Mouse (Mus musculus) heart, embryonic 14.5 days (tissue): Measurements from ENCODE around the gene Cfap97. TPM values are rescaled to one million over a fixed set of nuclear protein-coding genes. Genes with fewer than 3 reads are reported as not detected.
"Not testable (repeated sequence)": the region's sequence is repeated elsewhere in the genome, so short reads cannot be mapped to it uniquely, and the experiment has no call there.

ENCODE experiments used
- ATAC-seq: fragments of 200-750 bp; cut with Nextera tagmentation; 2 replicates; pipeline ENCODE4 v1.8.0; 2017; ENCODE audit warnings: low read depth, moderate TSS enrichment; ENCODE audit not compliant: insufficient number of reproducible peaks, insufficient read depth, low FRiP score
- H3K27ac ChIP-seq, 2 experiments: fragments of 200-500 bp in 1 of 2; fragments of 300-500 bp in 1 of 2; sonication (generic) in 1 of 2; replicated peaks in 1 of 2; 2 replicates each; pipeline ENCODE4 v1.5.1; 2012 to 2014; ENCODE audit warnings: low read depth in 2 of 2, low read length in 2 of 2, control low read depth in 1 of 2, mild to moderate bottlenecking in 1 of 2, mixed read lengths in 1 of 2; ENCODE audit not compliant: control insufficient read depth in 1 of 2, insufficient read depth in 1 of 2
- H3K27me3 ChIP-seq: fragments of 300-500 bp; sonication (generic); 2 replicates; pipeline ENCODE4 v1.6.1; 2014; ENCODE audit warnings: mild to moderate bottlenecking, low read length, control low read depth; ENCODE audit not compliant: control insufficient read depth, insufficient read depth
- H3K36me3 ChIP-seq: fragments of 300-500 bp; sonication (generic); 2 replicates; pipeline ENCODE4 v1.6.1; 2014; ENCODE audit warnings: mild to moderate bottlenecking, control low read depth, low read length, mixed read lengths; ENCODE audit not compliant: control insufficient read depth, insufficient read depth
- H3K4me1 ChIP-seq, 2 experiments: fragments of 200-500 bp in 1 of 2; fragments of 300-500 bp in 1 of 2; sonication (generic) in 1 of 2; 2 replicates each; pipeline ENCODE4 v1.6.1; 2012 to 2014; ENCODE audit warnings: low read length in 2 of 2, control low read depth in 1 of 2, mixed read lengths in 1 of 2; ENCODE audit not compliant: control insufficient read depth in 2 of 2, insufficient read depth in 2 of 2
- H3K4me2 ChIP-seq: fragments of 300-500 bp; sonication (generic); 2 replicates; pipeline ENCODE4 v1.6.1; 2014; ENCODE audit warnings: mild to moderate bottlenecking, low read length
- H3K4me3 ChIP-seq, 2 experiments: fragments of 200-500 bp in 1 of 2; fragments of 300-500 bp in 1 of 2; sonication (generic) in 1 of 2; 2 replicates each; pipeline ENCODE4 v1.5.1; 2012 to 2014; ENCODE audit warnings: low read length in 2 of 2, mild to moderate bottlenecking in 2 of 2, control low read depth in 1 of 2, low read depth in 1 of 2, moderate library complexity in 1 of 2; ENCODE audit not compliant: control insufficient read depth in 1 of 2, insufficient read depth in 1 of 2
- H3K9ac ChIP-seq: fragments of 300-500 bp; sonication (generic); 2 replicates; pipeline ENCODE4 v1.6.1; 2014; ENCODE audit warnings: mild to moderate bottlenecking, low read length
- H3K9me3 ChIP-seq: fragments of 300-500 bp; sonication (generic); 2 replicates; pipeline ENCODE4 v1.6.1; 2016; ENCODE audit warnings: low read length, control low read depth; ENCODE audit not compliant: control insufficient read depth
- WGBS: fragments of 180-500 bp; shearing (Covaris S2); extraction: QIAGEN DNeasy Blood & Tissue Kit; methylation state at CpG from one replicate; pipeline ENCODE4 v1.1.7; 2014; 5-methylcytosine and 5-hydroxymethylcytosine counted together
- polyA plus RNA-seq: library from polyadenylated mRNA; unstranded; fragments of >200 nt; fragmentation: Nextera tagmentation; extraction: Ambion mirVana; gene quantifications from 2 replicates; pipeline ENCODE4 v1.2.1, GENCODE M21; 2014

Gene Cfap97
- polyA plus RNA-seq, 1 experiment from 2014 or later: 21.8 TPM

GRCm38 (mm10) chr8:46226622-46227021 lies 75.1 kb downstream of the Cfap97 start:
- 25% methylated on average over 5 of the region's 5 CpGs for WGBS
- Histone ChIP-seq H3K4me2 (no peak overlapping the region), H3K9me3 (no peaks in the 10 kb centered on the region), H3K9ac (no peak overlapping the region), H3K27me3 (no peaks in the 10 kb centered on the region), H3K36me3 (no peaks in the 10 kb centered on the region), H3K27ac (no peak overlapping the region; a peak in 2 of 4 replicates), H3K4me1 (peaks cover 4 to 15% of the 10 kb centered on the region in 2 experiments; a peak in 3 of 4 replicates), H3K4me3 (no peak overlapping the region)
- no peak for ATAC-seq

GRCm38 (mm10) chr8:46231968-46232367 lies 80.4 kb downstream of the Cfap97 start:
- H3K4me3 ChIP-seq, H3K4me2 ChIP-seq, H3K27ac ChIP-seq, H3K9me3 ChIP-seq, ATAC-seq, H3K9ac ChIP-seq, H3K4me1 ChIP-seq, H3K36me3 ChIP-seq, H3K27me3 ChIP-seq: not testable (repeated sequence)
- 80% methylated on average over 7 of the region's 7 CpGs for WGBS

- Histone ChIP-seq H3K9ac (no peak overlapping the region), H3K4me1 (peaks cover 4 to 9% of the 10 kb centered on the region in 2 experiments), H3K4me3 (no peak overlapping the region), H3K9me3 (no peaks in the 10 kb centered on the region), H3K27me3 (no peaks in the 10 kb centered on the region), H3K27ac (no peak overlapping the region), H3K36me3 (no peaks in the 10 kb centered on the region), H3K4me2 (no peak overlapping the region)
- ATAC-seq: no peak
- WGBS: 57% methylated on average over 8 of the region's 8 CpGs
Measured at GRCm38 (mm10) chr8:46232798-46233197, 81.2 kb downstream of the Cfap97 start.

GRCm38 (mm10) chr8:46234736-46235135 lies 83.2 kb downstream of the Cfap97 start:
- no peaks in the 10 kb centered on the region for H3K27me3 ChIP-seq
- no peak overlapping the region for H3K9ac ChIP-seq
- no peak overlapping the region for H3K4me2 ChIP-seq
- no peak overlapping the region for H3K27ac ChIP-seq
- H3K9me3 ChIP-seq: no peaks in the 10 kb centered on the region
- H3K36me3 ChIP-seq: no peaks in the 10 kb centered on the region
- H3K4me3 ChIP-seq: no peak overlapping the region
- H3K4me1 ChIP-seq: peaks cover 4 to 9% of the 10 kb centered on the region in 2 experiments
- no peak for ATAC-seq
- WGBS: 81% methylated on average over 4 of the region's 4 CpGs

- Histone ChIP-seq H3K4me1 (peaks cover 4 to 9% of the 10 kb centered on the region in 2 experiments), H3K36me3 (no peaks in the 10 kb centered on the region), H3K4me2 (peak overlapping the region; percentile 53), H3K27me3 (no peaks in the 10 kb centered on the region), H3K9ac (no peak overlapping the region), H3K27ac (peak overlapping the region; percentile 70 to 71), H3K4me3 (no peak overlapping the region), H3K9me3 (no peaks in the 10 kb centered on the region)
- 26% methylated on average over 7 of the region's 7 CpGs for WGBS
- peak; percentile 70; the same call in 1 of the 2 replicates for ATAC-seq
Measured at GRCm38 (mm10) chr8:46236441-46237223, 85.1 kb downstream of the Cfap97 start.

- peak overlapping the region; percentile 47 for H3K4me2 ChIP-seq
- no peaks in the 10 kb centered on the region for H3K36me3 ChIP-seq
- H3K4me1 ChIP-seq: peaks cover 4 to 12% of the 10 kb centered on the region in 2 experiments
- H3K9me3 ChIP-seq: no peaks in the 10 kb centered on the region
- no peak overlapping the region for H3K4me3 ChIP-seq
- H3K9ac ChIP-seq: no peak overlapping the region
- H3K27ac ChIP-seq: no peak overlapping the region
- ATAC-seq: no peak
- no peaks in the 10 kb centered on the region for H3K27me3 ChIP-seq
- WGBS: 28% methylated on average over 13 of the region's 13 CpGs
Measured at GRCm38 (mm10) chr8:46241568-46242374, 90.2 kb downstream of the Cfap97 start.

GRCm38 (mm10) chr8:46242946-46243345 lies 91.4 kb downstream of the Cfap97 start:
- no peak overlapping the region for H3K4me2 ChIP-seq
- H3K27me3 ChIP-seq: no peaks in the 10 kb centered on the region
- H3K4me3 ChIP-seq: no peak overlapping the region
- ATAC-seq: no peak
- WGBS: 33% methylated on average over 7 of the region's 7 CpGs
- peaks cover 6 to 11% of the 10 kb centered on the region in 2 experiments; a peak in 3 of 4 replicates for H3K4me1 ChIP-seq
- 0 out of 2 replicates have a peak overlapping the region, but pooled peaks have one; percentile 21 for H3K9ac ChIP-seq
- H3K9me3 ChIP-seq: no peaks in the 10 kb centered on the region
- no peaks in the 10 kb centered on the region for H3K36me3 ChIP-seq
- no peak overlapping the region for H3K27ac ChIP-seq
